In genomic region chr1:132211672-132212071, GRCm38 (mm10) we compare ENCODE assay signal across 11 mouse cellular contexts. TPM values are rescaled to one million over a fixed set of nuclear protein-coding genes. Genes with fewer than 3 reads are reported as not detected.
DNase-seq lines count a peak whose midpoint lies in the region; ATAC-seq and TF ChIP-seq lines count a peak whose summit lies in the region.
"Had no signal": no experiment of that assay in that cellular context is flagged by ENCODE, and none has a peak within 500 bp of the region (broad histone marks: within the 10 kb centered on the region; RNA-seq: fewer than 3 reads in every experiment).

No protein-coding gene starts in this region.

- intact Hi-C loops in heart, postnatal 36 days (cut with DNase I) = no loop called here

- peaks cover 11% of the 10 kb centered on the region for H3K27me3 ChIP-seq in heart, embryonic 11.5 days (ENCODE audit: control insufficient read depth, insufficient read depth, low read length)
- 0 out of 2 replicates have a peak, but pooled peaks cover 6% of the 10 kb centered on the region for H3K27me3 ChIP-seq in lung, embryonic 15.5 days
- H3K27me3 ChIP-seq in hindbrain, postnatal 0 days (ENCODE audit: insufficient read depth, low read length) = no peaks in the 10 kb centered on the region
- H3K27me3 ChIP-seq in neural tube, embryonic 13.5 days = no peaks in the 10 kb centered on the region

- H3K36me3 ChIP-seq in heart, embryonic 11.5 days (ENCODE audit: control insufficient read depth, insufficient read depth, low read length) = no peaks in the 10 kb centered on the region
- H3K36me3 ChIP-seq in lung, embryonic 15.5 days = no peaks in the 10 kb centered on the region
- H3K36me3 ChIP-seq in hindbrain, postnatal 0 days (ENCODE audit: insufficient read depth, low read length) = no peaks in the 10 kb centered on the region
- H3K36me3 ChIP-seq in neural tube, embryonic 13.5 days = no peaks in the 10 kb centered on the region

- TF ChIP-seq CTCF in hindbrain, postnatal 0 days (IDR thresholded peaks at IDR 0.05; ENCODE audit: low read depth) = no peak

- peaks cover 24% of the 10 kb centered on the region for H3K4me1 ChIP-seq in heart, embryonic 11.5 days (ENCODE audit: control insufficient read depth, insufficient read depth, low read length)
- peaks cover 22% of the 10 kb centered on the region for H3K4me1 ChIP-seq in lung, embryonic 15.5 days
- H3K4me1 ChIP-seq in hindbrain, postnatal 0 days (ENCODE audit: insufficient read depth, low read length) = peaks cover 19% of the 10 kb centered on the region
- peaks cover 69% of the 10 kb centered on the region for H3K4me1 ChIP-seq in neural tube, embryonic 13.5 days (replicated peaks)

- no peak overlapping the region for H3K9ac ChIP-seq in heart, embryonic 11.5 days (ENCODE audit: low read depth, low read length)
- no peak overlapping the region for H3K9ac ChIP-seq in lung, embryonic 15.5 days
- H3K9ac ChIP-seq in hindbrain, postnatal 0 days (replicated peaks; ENCODE audit: low read length) = peak overlapping the region; percentile 21; the same call in 1 of the 2 replicates
- H3K9ac ChIP-seq in neural tube, embryonic 13.5 days = no peak overlapping the region

- no peak for ATAC-seq in heart, embryonic 11.5 days (replicated peaks; ENCODE audit: insufficient number of reproducible peaks, low FRiP score, low TSS enrichment)
- no peak for ATAC-seq in lung, embryonic 15.5 days (ENCODE audit: borderline replicate concordance, extremely low read depth, low FRiP score, low TSS enrichment)
- ATAC-seq in hindbrain, postnatal 0 days = no peak
- no peak for ATAC-seq in neural tube, embryonic 13.5 days (ENCODE audit: low read depth)

- DNase-seq in heart, postnatal 36 days = no peak
- DNase-seq in lung, postnatal 36 days = no peak
- DNase-seq in hindbrain, postnatal 0 days (ENCODE audit: low spot score) = no peak
- no peak for DNase-seq in cerebellum, adult 11-12 months
- no peak for DNase-seq in right cerebral cortex, postnatal 14 days

- H3K27ac ChIP-seq in heart, embryonic 11.5 days (ENCODE audit: low read depth, low read length) = no peak overlapping the region
- no peak overlapping the region for H3K27ac ChIP-seq in lung, embryonic 15.5 days
- H3K27ac ChIP-seq in hindbrain, postnatal 0 days = no peak overlapping the region
- no peak overlapping the region for H3K27ac ChIP-seq in neural tube, embryonic 13.5 days (replicated peaks)

- H3K4me3 ChIP-seq in heart, embryonic 11.5 days (ENCODE audit: low read depth, low read length) = no peak overlapping the region
- peak overlapping the region; percentile 27; the same call in 1 of the 2 replicates for H3K4me3 ChIP-seq in lung, embryonic 15.5 days
- no peak overlapping the region for H3K4me3 ChIP-seq in hindbrain, postnatal 0 days (ENCODE audit: low read length)
- no peak overlapping the region for H3K4me3 ChIP-seq in neural tube, embryonic 13.5 days
- H3K4me3 ChIP-seq: myocyte had no signal

- H3K4me2 ChIP-seq in heart, embryonic 11.5 days = peak overlapping the region; percentile 58
- peak overlapping the region; percentile 50 for H3K4me2 ChIP-seq in lung, embryonic 15.5 days
- H3K4me2 ChIP-seq in hindbrain, postnatal 0 days (ENCODE audit: low read depth, low read length) = peak overlapping the region; percentile 21; the same call in 1 of the 2 replicates
- H3K4me2 ChIP-seq in neural tube, embryonic 13.5 days = peak overlapping the region; percentile 41; the same call in 1 of the 2 replicates

- no peaks in the 10 kb centered on the region for H3K9me3 ChIP-seq in heart, embryonic 11.5 days (replicated peaks; ENCODE audit: control insufficient read depth, low read length)
- H3K9me3 ChIP-seq in lung, embryonic 15.5 days = no peaks in the 10 kb centered on the region
- H3K9me3 ChIP-seq in hindbrain, postnatal 0 days (ENCODE audit: low read length) = no peaks in the 10 kb centered on the region
- no peaks in the 10 kb centered on the region for H3K9me3 ChIP-seq in neural tube, embryonic 13.5 days

- 40% methylated on average over 12 of the region's 12 CpGs for WGBS in heart, embryonic 11.5 days (ENCODE audit: insufficient replicate concordance)
- WGBS in lung, embryonic 15.5 days = 23% methylated on average over 12 of the region's 12 CpGs
- 41% methylated on average over 12 of the region's 12 CpGs for WGBS in hindbrain, postnatal 0 days
- WGBS in neural tube, embryonic 13.5 days = 47% methylated on average over 12 of the region's 12 CpGs

RNA-seq across cellular contexts. Expression of gene Gm10188, which starts 17.9 kb away (rescaled TPM):
- not detected in 2 replicates for polyA plus RNA-seq in heart, embryonic 11.5 days (2014; fragmentation: Nextera tagmentation; extraction: Ambion mirVana)
- not detected for total RNA-seq in heart, postnatal 36 days (2021)
- not detected in 2 replicates for polyA plus RNA-seq in lung, embryonic 15.5 days (2015; fragmentation: Nextera tagmentation; extraction: Ambion mirVana)
- not detected in 2 replicates for total RNA-seq in hindbrain, postnatal 0 days (2014; rRNA removed)
- 0.28 TPM in 1 of 2 replicates, not detected in the other for polyA plus RNA-seq in hindbrain, postnatal 0 days (2015; fragmentation: Nextera tagmentation; extraction: Ambion mirVana)
- polyA plus RNA-seq in neural tube, embryonic 13.5 days (2015; fragmentation: Nextera tagmentation; extraction: Ambion mirVana) = not detected in 2 replicates
- total RNA-seq: left cerebral cortex, postnatal 10 days had no signal
- polyA plus RNA-seq: erythroblast, embryonic 14.5 days; myocyte had no signal

RNA-seq across cellular contexts. Expression of gene AC124108.1, which starts 20.4 kb away (rescaled TPM):
- polyA plus RNA-seq in heart, embryonic 11.5 days (2014; fragmentation: Nextera tagmentation; extraction: Ambion mirVana) = 0.03 TPM in 1 of 2 replicates, not detected in the other
- not detected for total RNA-seq in heart, postnatal 36 days (2021)
- 0.52 and 0.69 TPM in 2 replicates for polyA plus RNA-seq in lung, embryonic 15.5 days (2015; fragmentation: Nextera tagmentation; extraction: Ambion mirVana)
- total RNA-seq in hindbrain, postnatal 0 days (2014; rRNA removed) = 2.0 and 4.8 TPM in 2 replicates
- 0.50 and 0.70 TPM in 2 replicates for polyA plus RNA-seq in hindbrain, postnatal 0 days (2015; fragmentation: Nextera tagmentation; extraction: Ambion mirVana)
- 2.7 and 3.5 TPM in 2 replicates for polyA plus RNA-seq in neural tube, embryonic 13.5 days (2015; fragmentation: Nextera tagmentation; extraction: Ambion mirVana)
- polyA plus RNA-seq: erythroblast, embryonic 14.5 days had no signal

RNA-seq across cellular contexts. Expression of gene Lemd1, which starts 20.4 kb away (rescaled TPM):
- polyA plus RNA-seq in heart, embryonic 11.5 days (2014; fragmentation: Nextera tagmentation; extraction: Ambion mirVana) = not detected in 2 replicates
- not detected for total RNA-seq in heart, postnatal 36 days (2021)
- polyA plus RNA-seq in lung, embryonic 15.5 days (2015; fragmentation: Nextera tagmentation; extraction: Ambion mirVana) = 1.7 and 2.0 TPM in 2 replicates
- total RNA-seq in hindbrain, postnatal 0 days (2014; rRNA removed) = 10.9 and 16.6 TPM in 2 replicates
- polyA plus RNA-seq in hindbrain, postnatal 0 days (2015; fragmentation: Nextera tagmentation; extraction: Ambion mirVana) = 7.9 and 9.0 TPM in 2 replicates
- polyA plus RNA-seq in neural tube, embryonic 13.5 days (2015; fragmentation: Nextera tagmentation; extraction: Ambion mirVana) = 19.1 and 22.6 TPM in 2 replicates
- polyA plus RNA-seq: erythroblast, embryonic 14.5 days had no signal
